Mouse (Mus musculus) thymus, postnatal 36 days (tissue): ENCODE results near the gene Syngap1.

ENCODE experiments used
- DNase-seq, 2 experiments: peaks; one replicate each; pipeline ENCODE4 v3.0.0; 2022; ENCODE audit warnings: mixed read lengths in 2 of 2

The Syngap1 gene

DNA sequence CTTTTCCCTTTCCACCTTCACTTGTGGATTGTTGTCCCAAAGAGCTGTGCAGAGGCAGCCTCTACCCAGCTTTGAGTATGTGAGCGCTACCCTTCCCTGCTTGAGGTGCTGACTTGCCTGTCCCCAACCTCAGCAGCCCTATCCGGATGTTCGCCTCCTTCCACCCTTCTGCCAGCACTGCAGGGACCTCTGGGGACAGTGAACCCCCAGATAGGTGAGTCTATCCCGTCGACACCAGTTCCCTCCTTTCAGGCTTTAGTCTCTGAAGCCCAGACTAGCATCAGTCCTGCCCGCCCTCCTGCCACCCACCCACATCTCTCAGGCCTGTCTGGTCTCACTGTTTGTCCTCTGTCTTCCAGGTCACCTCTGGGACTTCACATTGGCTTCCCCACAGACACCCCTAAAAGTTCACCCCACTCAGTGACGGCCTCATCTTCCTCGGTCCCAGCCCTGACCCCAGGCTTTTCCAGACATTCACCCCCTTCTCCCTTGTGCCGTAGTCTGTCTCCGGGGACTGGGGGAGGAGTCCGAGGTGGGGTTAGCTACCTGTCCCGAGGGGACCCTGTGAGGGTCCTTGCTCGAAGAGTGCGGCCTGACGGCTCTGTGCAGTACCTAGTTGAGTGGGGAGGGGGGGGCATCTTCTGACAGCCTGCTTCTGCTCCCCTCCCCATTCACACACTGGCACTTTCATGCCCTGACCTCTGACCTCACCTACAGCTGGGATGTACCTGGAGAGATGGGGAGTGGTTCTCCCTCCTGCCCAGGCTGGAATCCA, 3.9 kb upstream of the Syngap1 start:
- DNase-seq: no peak

DNA sequence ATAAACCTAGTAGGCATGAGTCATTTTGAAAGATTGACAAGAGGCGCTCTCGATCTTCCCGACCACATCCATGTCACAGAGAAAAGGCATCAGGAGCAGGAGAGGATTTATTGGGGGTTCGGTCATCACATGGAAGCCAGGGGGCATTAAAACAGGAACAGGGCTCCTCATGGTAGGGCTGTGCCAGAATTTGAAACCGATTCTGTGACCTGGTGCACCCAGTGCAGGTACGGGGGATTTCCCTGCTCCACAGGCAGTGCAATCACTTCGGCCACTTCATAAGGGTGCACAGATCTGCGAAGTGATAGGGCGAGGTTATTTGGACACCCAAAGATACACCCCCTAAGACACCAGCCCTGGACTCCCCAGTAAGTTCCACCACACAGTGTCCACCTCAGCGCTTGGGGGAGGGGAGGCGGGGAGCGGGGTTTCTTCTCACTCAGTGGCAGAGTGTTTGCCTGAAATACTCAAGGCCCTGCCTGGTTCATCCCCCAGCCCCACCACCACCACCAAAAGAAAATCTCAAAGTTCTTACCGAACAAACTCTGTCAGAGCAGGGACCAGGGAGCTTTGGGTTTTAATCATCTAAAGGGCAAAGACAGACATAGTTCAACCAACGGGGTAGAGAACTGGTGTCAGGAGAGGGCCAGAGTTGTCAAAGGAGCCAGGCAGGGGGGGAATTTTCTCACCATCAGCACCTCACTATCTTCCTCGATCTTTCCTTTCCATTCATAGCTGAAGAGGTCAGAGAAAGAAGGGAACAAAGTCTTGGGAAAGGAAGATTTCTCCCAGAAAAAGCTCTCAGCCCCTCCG, 3.0 kb upstream of the Syngap1 start:
- DNase-seq: no peak

DNA sequence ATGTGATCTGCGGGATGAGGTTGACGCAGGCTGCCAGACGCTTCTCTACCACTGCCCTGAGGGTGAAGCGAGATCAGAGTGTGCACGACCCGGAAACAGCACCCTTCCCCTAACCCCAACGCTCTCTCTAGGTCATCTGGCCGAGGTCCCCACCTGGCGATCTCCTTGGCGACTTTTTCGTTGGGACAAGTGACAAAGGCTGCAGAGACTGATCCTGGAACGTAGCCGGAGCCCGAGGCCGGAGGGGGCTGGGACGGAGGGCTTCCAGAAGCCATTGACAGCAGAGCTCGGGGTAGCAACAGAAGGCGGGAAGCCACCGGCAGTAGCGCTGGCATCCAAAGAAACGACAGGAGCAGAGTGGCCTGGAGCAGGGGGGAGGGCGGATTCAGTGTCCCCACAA, 2.3 kb upstream of the Syngap1 start:
- DNase-seq: peak in 1 of 2 experiments; percentile 62

GRCm38 (mm10) chr17:26939178-26939972, 1.7 kb upstream of the Syngap1 start, which contains the start of gene Cuta:
TSS of gene Cuta (minus strand) at chr17:26939569.
- DNase-seq: peak; percentile 99 to 100

DNA sequence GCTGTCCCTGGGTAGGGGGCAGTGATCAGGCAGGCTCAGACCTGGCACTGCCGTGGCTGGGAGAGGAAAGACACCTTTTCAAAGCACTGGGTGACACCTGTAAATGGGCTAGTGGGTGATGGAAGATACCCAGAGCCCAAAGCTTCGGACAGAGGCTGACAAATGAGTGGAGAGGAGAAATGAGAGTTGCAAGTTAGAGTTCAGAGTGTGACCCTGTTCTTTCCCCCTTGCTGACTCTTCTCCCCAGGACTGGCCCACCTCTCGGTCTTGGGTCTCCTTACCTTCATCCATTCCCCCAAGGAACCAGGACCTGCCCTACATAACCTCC, 1.1 kb upstream of the Syngap1 start:
- DNase-seq: no peak

DNA sequence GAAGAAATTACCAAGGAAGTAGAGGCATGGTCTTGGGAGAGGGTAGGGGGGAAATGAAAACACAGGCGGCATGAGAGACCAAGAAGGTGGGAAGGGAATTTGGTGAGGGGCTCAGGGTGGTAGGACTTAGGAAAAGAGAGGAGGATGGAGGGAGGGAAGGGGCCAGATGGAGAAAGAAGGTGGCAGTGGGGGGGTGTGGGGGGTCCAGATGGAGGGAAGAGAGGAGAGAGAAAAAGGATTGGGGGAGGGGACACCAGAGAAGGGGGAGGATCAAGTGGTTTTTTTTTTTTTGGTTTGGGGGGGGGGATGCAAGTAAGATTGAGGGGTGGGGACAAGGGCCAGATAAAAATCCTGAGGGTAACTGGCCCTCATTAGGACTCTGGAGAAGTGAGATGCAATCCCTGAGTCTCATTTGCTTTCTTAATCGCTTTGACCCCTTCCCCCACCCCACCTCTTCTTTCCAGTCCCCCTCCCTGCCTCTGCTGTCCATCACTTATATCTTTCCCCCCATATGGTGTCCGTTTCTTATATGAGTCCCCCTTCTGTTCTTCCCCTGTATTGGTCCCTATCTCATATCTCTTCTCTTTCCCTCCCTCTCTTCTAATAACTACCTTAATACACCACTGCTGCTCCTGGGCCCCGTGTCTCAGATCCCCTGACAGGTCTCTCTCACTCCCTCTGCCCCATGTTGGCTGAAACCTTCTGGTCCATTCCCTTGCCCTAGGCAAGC, 953 bp downstream of the Syngap1 start:
- no peak for DNase-seq

DNA sequence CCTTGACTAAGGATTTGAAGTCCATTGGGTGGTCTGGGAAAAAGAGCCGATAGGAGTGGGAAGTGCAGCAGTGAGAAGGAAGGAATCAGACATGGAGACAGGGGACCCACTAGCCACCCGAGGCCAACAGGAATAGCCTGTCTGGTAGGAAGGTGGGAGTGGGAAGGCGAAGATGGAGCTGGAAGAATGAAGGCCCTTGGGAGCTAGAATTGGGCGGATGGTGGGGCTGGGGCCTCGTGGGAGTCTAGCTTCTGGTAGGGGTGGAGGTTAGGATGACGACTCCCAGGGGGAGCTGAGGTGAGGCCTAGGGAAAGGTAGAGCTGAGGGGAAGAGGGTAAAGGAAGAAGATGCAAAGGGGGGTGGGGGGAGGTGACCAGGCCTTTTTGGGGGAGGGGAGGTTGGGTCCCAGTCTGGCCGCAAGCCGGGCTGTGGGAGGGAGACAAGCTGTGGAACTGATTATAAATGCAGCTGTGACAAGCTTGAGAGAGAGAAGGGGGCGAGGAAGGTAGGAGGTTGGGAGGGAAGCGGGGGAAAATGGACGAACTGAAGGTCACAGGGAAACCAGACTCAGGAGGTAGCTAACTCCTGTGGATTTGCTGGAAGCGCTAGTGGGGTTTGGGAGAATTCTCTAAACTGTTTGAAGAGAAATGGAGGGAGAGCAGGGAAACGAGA, 4.9 kb downstream of the Syngap1 start:
- no peak for DNase-seq

- DNase-seq: no peak
These were observed 5.5 kb downstream of the Syngap1 start for GRCm38 (mm10) chr17:26946567-26946966.

DNA sequence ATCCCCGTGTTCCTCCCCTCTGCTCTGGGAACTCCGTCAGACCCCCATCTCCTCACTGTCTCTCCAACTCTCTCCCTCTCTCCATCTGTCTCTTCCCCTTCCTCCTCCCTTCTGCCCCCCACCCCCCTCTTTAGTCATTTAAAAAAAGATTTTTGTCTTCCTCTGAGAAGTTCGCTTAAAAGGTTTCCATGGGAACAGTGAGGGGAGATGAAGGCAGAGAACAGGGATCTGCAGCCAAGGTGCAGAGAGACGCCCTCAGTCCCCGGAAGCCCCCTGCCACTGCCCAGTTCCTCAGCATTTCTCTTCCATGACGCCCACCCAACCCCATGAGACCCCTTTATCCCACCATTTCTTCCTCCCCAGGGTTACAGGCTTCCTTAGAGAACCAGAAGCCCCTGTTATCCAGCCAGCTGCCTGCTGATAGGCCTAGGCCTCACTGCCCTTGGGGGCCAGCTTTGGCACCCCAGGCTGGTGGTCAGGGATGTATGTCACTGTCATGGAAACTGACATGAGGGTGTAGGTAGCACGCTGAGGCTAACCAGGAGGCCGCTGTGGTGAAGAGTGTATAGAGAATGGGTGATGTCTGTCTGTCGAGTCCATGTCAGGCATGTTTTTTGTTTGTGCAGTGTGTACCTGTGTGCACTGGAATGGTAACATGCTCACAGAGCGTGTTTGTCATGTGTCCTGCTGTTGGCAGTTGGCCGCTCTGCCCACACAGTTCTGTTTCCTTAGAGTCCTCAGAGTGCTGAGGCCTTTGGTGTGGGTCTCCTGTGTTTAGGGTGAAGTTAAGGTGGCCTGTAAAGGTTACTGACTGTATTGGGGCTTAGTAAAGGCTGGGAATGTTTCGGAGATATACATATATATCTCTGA, 6.4 kb downstream of the Syngap1 start:
- DNase-seq: no peak

DNA sequence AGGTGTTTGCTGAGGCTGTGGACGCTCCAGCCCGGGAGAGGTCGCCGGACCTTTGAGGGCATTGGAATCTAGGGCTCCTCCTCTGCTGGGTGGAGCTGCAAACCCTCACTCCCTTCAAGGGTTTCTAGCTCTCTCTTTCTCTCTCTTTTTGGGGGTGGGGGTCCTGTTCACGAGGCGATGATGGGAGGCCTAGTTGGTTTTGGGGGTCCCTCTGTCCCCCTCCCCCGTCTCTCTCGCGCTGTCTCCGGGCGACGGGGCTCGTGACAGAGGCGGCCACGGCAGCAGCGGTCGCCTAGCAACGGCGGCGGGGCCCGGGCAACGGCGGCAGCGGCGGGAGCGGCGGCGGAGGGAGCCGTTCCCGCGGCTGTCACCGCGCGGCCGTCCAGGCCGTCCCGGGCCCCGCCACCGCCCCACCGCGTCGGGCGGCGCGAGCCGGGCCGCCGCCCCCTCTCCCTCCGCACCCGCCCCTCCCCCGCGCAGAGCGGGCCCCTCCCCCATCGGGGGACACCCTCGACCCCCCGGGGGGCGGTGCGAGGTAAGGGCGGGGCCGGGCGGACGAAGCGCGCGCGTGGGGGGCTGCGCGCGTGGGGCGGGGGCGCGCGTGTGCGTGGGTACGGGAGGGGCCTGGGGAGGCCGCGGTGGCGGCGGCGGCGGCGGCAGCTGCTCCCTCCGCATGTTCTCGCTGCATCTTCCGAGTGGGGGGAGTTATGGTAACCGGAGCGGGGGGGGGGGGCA, 7.4 kb downstream of the Syngap1 start:
- no peak for DNase-seq

DNA sequence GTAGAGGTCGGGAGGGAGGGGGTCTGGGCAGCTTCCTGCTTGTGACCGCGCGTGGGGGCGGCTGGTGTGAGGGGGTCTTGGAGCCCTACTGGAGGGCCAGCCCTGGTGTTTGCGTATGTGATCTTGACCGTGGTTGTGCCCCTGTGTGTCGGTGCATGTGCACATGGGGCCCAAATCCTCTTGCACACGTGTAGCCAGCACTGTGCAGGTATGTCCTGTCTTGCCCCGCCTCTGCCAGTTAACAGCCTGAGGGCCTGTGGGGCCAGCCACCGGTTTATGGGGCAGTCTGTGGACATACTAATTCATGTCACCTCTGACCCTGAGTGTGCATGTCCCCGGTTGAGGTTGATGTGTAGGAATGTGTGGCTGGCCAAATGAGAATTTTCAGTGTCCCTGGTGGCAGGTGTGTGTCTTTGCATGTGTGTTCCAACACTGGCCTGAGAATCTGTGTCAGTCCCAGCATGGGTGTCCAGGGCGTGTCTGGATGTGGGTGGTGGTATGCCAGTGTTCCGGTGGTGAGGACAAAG, 8.1 kb downstream of the Syngap1 start:
- no peak for DNase-seq

- no peak for DNase-seq
These were observed 8.8 kb downstream of the Syngap1 start for GRCm38 (mm10) chr17:26949866-26950265.

GRCm38 (mm10) chr17:26950560-26951288, 9.7 kb downstream of the Syngap1 start:
- DNase-seq: no peak

DNA sequence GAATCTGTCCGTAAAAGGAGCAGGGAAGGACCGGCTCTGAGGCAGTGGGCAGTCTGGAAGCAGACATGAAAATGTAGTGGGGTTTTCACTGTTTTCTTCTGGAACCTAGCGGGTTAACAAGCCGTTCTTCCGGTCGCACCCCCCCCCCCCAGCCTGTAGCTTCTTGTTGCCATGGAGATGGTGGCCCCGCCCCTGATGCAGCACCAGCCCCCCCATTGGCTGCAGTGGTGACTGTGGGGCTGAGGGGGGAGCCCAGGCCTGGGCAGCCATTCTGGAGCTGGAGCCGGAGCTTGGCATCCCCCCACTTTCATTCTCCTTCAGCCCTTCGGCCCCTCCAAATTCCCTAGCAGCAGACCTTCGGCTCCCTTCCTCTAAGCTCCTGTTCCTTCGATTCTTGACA, 10.4 kb downstream of the Syngap1 start:
- peak; percentile 76 to 84 for DNase-seq

DNA sequence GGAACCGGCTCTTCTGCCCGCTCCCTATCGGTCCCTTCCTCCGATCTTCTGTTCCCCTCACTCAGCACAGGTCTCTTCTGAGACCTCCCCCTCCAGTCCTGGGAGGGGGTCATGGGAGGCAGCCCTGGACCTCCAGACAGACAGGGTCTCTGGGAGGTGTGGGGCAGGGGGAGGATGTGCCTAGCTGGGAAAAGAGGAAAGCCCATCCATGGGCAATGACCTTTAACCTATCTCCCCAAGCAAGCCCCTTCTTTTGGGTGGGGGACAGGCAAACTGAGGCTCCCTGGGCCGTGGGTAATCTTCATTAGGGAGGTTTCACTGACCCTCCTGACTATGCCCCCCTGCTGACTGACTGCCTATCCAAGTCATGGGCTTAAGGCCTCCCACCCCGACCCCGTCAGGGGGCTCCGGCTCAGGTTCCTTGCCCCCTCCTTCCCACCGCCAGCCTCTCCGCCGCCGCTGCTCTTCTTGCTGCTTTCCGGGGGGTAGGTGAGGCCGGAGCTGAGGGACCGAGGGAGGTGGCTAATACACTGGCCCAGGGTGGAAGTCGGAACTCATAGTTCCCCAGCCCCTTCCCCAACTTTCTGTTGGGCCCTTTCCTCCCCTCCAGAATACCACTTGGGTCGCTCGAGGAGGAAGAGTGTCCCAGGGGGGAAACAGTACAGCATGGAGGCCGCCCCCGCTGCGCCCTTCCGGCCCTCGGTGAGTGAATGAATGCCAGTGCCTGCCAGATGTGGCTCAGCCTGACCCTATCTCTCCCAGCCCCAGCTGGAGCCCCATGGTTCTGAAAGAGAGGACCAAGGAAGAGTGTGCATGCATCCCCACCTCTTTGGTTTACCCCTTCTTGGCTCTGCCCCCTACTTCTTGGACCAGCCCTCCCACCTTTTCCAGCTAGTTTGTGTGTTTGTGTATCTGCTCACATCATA, 11.2 kb downstream of the Syngap1 start:
- DNase-seq: no peak

DNA sequence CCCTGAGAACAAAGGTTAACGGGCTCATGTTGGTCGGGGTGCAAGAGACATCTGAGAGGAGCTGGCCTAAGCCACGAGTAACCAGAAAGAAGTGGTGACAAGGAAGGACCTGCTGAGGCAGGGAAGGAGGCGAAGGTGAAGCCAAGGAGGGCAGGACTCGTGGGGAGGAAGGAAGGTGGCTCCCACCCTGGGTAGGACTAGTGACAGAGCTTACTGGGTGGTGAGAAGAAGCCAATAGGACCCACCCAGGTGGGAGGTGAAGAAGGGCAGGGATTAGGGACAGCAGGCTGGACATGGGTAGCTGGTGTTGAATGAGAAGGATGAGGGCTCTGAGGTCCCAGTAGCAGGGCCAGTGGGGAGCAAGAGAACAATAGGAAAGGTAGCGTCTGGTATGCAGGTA, 12.1 kb downstream of the Syngap1 start:
- no peak for DNase-seq

DNA sequence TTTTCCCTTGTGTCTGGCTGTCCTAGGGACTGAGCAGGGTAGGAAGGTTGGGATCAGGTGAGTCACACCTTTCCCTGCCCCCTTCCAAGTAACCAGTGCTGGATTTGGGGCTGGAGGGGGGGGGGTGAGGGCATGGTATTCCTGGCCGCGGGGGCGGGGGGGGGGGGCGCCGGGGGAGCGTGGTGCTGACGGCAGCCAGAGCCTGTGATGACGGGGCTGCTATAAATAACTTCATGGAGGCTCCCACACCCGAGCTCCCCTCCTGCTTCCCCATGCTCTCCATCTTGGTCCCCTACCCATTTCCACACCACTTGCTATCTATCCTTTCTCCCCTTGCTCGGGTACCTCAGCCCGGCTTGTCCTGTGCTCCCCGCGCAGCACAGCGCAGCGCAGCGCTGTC, 12.7 kb downstream of the Syngap1 start:
- no peak for DNase-seq

DNA sequence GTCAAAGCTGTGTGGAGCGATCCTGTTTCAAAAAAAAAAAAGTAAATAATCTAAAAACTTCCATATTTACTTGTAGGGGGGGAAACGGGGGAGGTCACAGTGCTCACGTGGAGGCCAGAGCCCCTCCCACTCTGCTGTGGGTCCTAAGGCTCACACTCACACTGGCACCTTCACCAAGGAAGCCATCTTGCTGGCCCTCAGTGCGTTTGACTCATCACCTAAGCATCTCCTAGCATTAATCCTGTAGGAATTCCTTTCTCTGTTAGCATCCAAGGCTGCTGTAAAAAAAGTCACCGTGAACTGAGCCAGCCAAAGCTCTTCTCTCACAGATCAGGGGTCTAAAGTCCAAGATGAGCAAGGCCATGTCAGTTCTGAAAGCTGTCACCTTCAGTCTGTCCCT, 15.3 kb downstream of the Syngap1 start:
- no peak for DNase-seq
